Mouse (Mus musculus) cerebellum, adult 2 months (tissue): ENCODE results near the gene Dennd1a.

Experiments used
- CTCF ChIP-seq: fragments of 200-500 bp; IDR thresholded peaks from 2 replicates; pipeline ENCODE4 v1.5.1; 2011; ENCODE audit warnings: low read depth, mild to moderate bottlenecking, control low read depth, low read length, moderate library complexity, borderline replicate concordance; ENCODE audit not compliant: insufficient read depth
- POLR2A ChIP-seq: fragments of 200-500 bp; IDR thresholded peaks from 2 replicates; pipeline ENCODE4 v1.6.1; 2011; ENCODE audit warnings: low read length, control low read depth, borderline replicate concordance; ENCODE audit not compliant: insufficient read depth

- TF ChIP-seq POLR2A: no peak
- no peak for TF ChIP-seq CTCF
Observed at GRCm38 (mm10) chr2:37801687-37802086, 485.5 kb downstream of the Dennd1a start.
